Mouse (Mus musculus): ENCODE results near the gene Fgf6. TPM values are rescaled to one million over a fixed set of nuclear protein-coding genes. Genes with fewer than 3 reads are reported as not detected.

Gene Fgf6
- not detected for polyA plus RNA-seq (2015; fragmentation: Illumina TruSeq; extraction: RNeasy Lipid Tissue Mini Kit (QIAGEN cat#74804); ENCODE audit: insufficient read depth, low replicate concordance)

GRCm38 (mm10) chr6:127014906-127015770 is at the start of gene Fgf6:
Gene Fgf6, plus strand, starts transcription at chr6:127015586.

DNA sequence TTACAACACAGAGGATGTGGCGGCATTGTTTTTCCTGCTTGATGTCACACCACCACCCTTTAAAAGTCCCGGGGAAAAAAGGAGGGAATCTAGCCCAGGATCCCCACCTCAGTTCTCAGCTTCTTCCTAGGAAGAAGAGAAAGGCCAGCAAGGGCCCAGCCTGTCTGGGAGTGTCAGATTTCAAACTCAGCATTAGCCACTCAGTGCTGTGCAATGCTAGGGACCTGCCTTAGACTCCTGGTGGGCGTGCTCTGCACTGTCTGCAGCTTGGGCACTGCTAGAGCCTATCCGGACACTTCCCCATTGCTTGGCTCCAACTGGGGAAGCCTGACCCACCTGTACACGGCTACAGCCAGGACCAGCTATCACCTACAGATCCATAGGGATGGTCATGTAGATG is 57.4 kb downstream of the Fgf6 start, which contains the start of gene Fgf23:
Gene Fgf23 (plus strand): TSS at position 86 of the 400 bp plus-strand sequence.

Other genes starting within 250 kb of the Fgf6 start
- gene Ndufa9, start 166.4 kb upstream of the Fgf6 start, polyA plus RNA-seq (2015; fragmentation: Illumina TruSeq; extraction: RNeasy Lipid Tissue Mini Kit (QIAGEN cat#74804); ENCODE audit: insufficient read depth, low replicate concordance): 87.6 TPM
- gene Akap3, start 162.5 kb upstream of the Fgf6 start, polyA plus RNA-seq (2015; fragmentation: Illumina TruSeq; extraction: RNeasy Lipid Tissue Mini Kit (QIAGEN cat#74804); ENCODE audit: insufficient read depth, low replicate concordance): not detected
- 0.66 TPM for gene Dyrk4, start 93.7 kb upstream of the Fgf6 start, polyA plus RNA-seq (2015; fragmentation: Illumina TruSeq; extraction: RNeasy Lipid Tissue Mini Kit (QIAGEN cat#74804); ENCODE audit: insufficient read depth, low replicate concordance)
- gene Rad51ap1, start 76.0 kb upstream of the Fgf6 start, polyA plus RNA-seq (2015; fragmentation: Illumina TruSeq; extraction: RNeasy Lipid Tissue Mini Kit (QIAGEN cat#74804); ENCODE audit: insufficient read depth, low replicate concordance): 13.6 TPM
- gene D6Wsu163e, start 75.6 kb upstream of the Fgf6 start, polyA plus RNA-seq (2015; fragmentation: Illumina TruSeq; extraction: RNeasy Lipid Tissue Mini Kit (QIAGEN cat#74804); ENCODE audit: insufficient read depth, low replicate concordance): 32.3 TPM
- not detected for gene Fgf23, start 57.3 kb downstream of the Fgf6 start, polyA plus RNA-seq (2015; fragmentation: Illumina TruSeq; extraction: RNeasy Lipid Tissue Mini Kit (QIAGEN cat#74804); ENCODE audit: insufficient read depth, low replicate concordance)
- 9.0 TPM for gene Tigar, start 94.0 kb downstream of the Fgf6 start, polyA plus RNA-seq (2015; fragmentation: Illumina TruSeq; extraction: RNeasy Lipid Tissue Mini Kit (QIAGEN cat#74804); ENCODE audit: insufficient read depth, low replicate concordance)
- gene Ccnd2, start 136.6 kb downstream of the Fgf6 start, polyA plus RNA-seq (2015; fragmentation: Illumina TruSeq; extraction: RNeasy Lipid Tissue Mini Kit (QIAGEN cat#74804); ENCODE audit: insufficient read depth, low replicate concordance): 79.2 TPM

Data from spleen, adult 10 weeks (tissue).